Mouse (Mus musculus) megakaryocyte-erythroid progenitor cell, adult 5-6 weeks (primary cell): ENCODE measurements at regions not wholly inside any gene's neighbourhood (a gene's known extent, or its start where the extent isn't known, plus 50 kb on each side); places are given as distances from the start of the nearest gene placed in this dataset.
"Not testable (repeated sequence)": the region's sequence is repeated elsewhere in the genome, so short reads cannot be mapped to it uniquely, and the experiment has no call there.

Source experiments
- ATAC-seq: replicated peaks from 2 replicates; pipeline ENCODE4 v1.8.0; 2016; ENCODE audit warnings: mild to moderate bottlenecking, inconsistent platforms; ENCODE audit not compliant: severe bottlenecking, poor library complexity, low FRiP score, low TSS enrichment

GRCm38 (mm10) chr15:60333573-60334306 lies 317.3 kb upstream of the 4933412E24Rik start:
- no peak for ATAC-seq

GRCm38 (mm10) chr15:60317577-60317976 lies 301.2 kb upstream of the 4933412E24Rik start:
- no peak for ATAC-seq

GRCm38 (mm10) chr15:60315210-60315609 lies 298.8 kb upstream of the 4933412E24Rik start:
- no peak for ATAC-seq

GRCm38 (mm10) chr15:60309909-60310308 lies 293.5 kb upstream of the 4933412E24Rik start:
- no peak for ATAC-seq

- ATAC-seq, result no peak
These were observed 292.6 kb upstream of the 4933412E24Rik start for GRCm38 (mm10) chr15:60308968-60309367.

- no peak for ATAC-seq
These were observed 291.7 kb upstream of the 4933412E24Rik start for GRCm38 (mm10) chr15:60308126-60308525.

GRCm38 (mm10) chr15:60303501-60303900 lies 287.1 kb upstream of the 4933412E24Rik start:
- no peak for ATAC-seq

GRCm38 (mm10) chr15:60301939-60302338 lies 285.5 kb upstream of the 4933412E24Rik start:
- no peak for ATAC-seq

GRCm38 (mm10) chr15:60285321-60285720 lies 268.9 kb upstream of the 4933412E24Rik start:
- ATAC-seq, result no peak

- no peak for ATAC-seq
These were observed 264.0 kb upstream of the 4933412E24Rik start for GRCm38 (mm10) chr15:60280378-60280777.

GRCm38 (mm10) chr15:60253661-60254060 lies 237.2 kb upstream of the 4933412E24Rik start:
- ATAC-seq, result not testable (repeated sequence)

- ATAC-seq, result no peak
These were observed 210.0 kb upstream of the 4933412E24Rik start for GRCm38 (mm10) chr15:60226335-60226938.

- ATAC-seq, result no peak
These were observed 178.7 kb upstream of the 4933412E24Rik start for GRCm38 (mm10) chr15:60195070-60195469.

- ATAC-seq, result no peak
These were observed 176.7 kb upstream of the 4933412E24Rik start for GRCm38 (mm10) chr15:60193157-60193556.

GRCm38 (mm10) chr15:60187002-60187715 lies 170.7 kb upstream of the 4933412E24Rik start:
- ATAC-seq, result no peak

- peak; percentile 52; the same call in 1 of the 2 replicates for ATAC-seq
These were observed 125.2 kb upstream of the 4933412E24Rik start for GRCm38 (mm10) chr15:60141554-60142070.

GRCm38 (mm10) chr15:60136671-60137070 lies 120.3 kb upstream of the 4933412E24Rik start:
- no peak for ATAC-seq

GRCm38 (mm10) chr15:60134515-60134914 lies 118.1 kb upstream of the 4933412E24Rik start:
- ATAC-seq, result no peak

- ATAC-seq, result no peak
These were observed 116.3 kb upstream of the 4933412E24Rik start for GRCm38 (mm10) chr15:60132701-60133100.

GRCm38 (mm10) chr15:60124461-60124860 lies 108.0 kb upstream of the 4933412E24Rik start:
- no peak for ATAC-seq
